Mouse (Mus musculus): ENCODE measurements around the gene Tgds.
A peak's percentile ranks its signal among the peaks of the same experiment; 100 is the strongest.
"Not testable (repeated sequence)": the region's sequence is repeated elsewhere in the genome, so short reads cannot be mapped to it uniquely, and the experiment has no call there.

Gene Tgds

GRCm38 (mm10) chr14:118136744-118137452, 4.3 kb upstream of the Tgds start, which contains the start of gene Gpr180:
Gpr180 (plus strand) TSS chr14:118137158.
- peak; percentile 68 to 82 for DNase-seq (ENCODE audit: low read depth in 1 of 2, low spot score in 2 of 2)

- DNase-seq (ENCODE audit: low read depth in 1 of 2, low spot score in 2 of 2) = no peak
These were observed 469 bp downstream of the Tgds start for GRCm38 (mm10) chr14:118131931-118132641.

GRCm38 (mm10) chr14:118131472-118131871, 1.1 kb downstream of the Tgds start:
- no peak for DNase-seq (ENCODE audit: low read depth in 1 of 2, low spot score in 2 of 2)

GRCm38 (mm10) chr14:118126301-118126700, 6.3 kb downstream of the Tgds start:
- no peak for DNase-seq (ENCODE audit: low read depth in 1 of 2, low spot score in 2 of 2)

GRCm38 (mm10) chr14:118124771-118125170, 7.8 kb downstream of the Tgds start:
- DNase-seq (ENCODE audit: low read depth in 1 of 2, low spot score in 2 of 2) = no peak

GRCm38 (mm10) chr14:118124129-118124528, 8.4 kb downstream of the Tgds start:
- DNase-seq (ENCODE audit: low read depth in 1 of 2, low spot score in 2 of 2) = no peak

GRCm38 (mm10) chr14:118113116-118113515, 19.4 kb downstream of the Tgds start:
- DNase-seq (ENCODE audit: low read depth in 1 of 2, low spot score in 2 of 2) = no peak

GRCm38 (mm10) chr14:118107479-118107878, 25.1 kb downstream of the Tgds start:
- not testable (repeated sequence) for DNase-seq (ENCODE audit: low read depth in 1 of 2, low spot score in 2 of 2)

- DNase-seq (ENCODE audit: low read depth in 1 of 2, low spot score in 2 of 2) = no peak
These were observed 31.1 kb downstream of the Tgds start for GRCm38 (mm10) chr14:118101227-118101990.

- no peak for DNase-seq (ENCODE audit: low read depth in 1 of 2, low spot score in 2 of 2)
These were observed 34.3 kb downstream of the Tgds start for GRCm38 (mm10) chr14:118098265-118098664.

- DNase-seq (ENCODE audit: low read depth in 1 of 2, low spot score in 2 of 2) = no peak
These were observed 42.7 kb downstream of the Tgds start for GRCm38 (mm10) chr14:118089806-118090392.

- peak; percentile 69 to 87 for DNase-seq (ENCODE audit: low read depth in 1 of 2, low spot score in 2 of 2)
These were observed 43.2 kb downstream of the Tgds start for GRCm38 (mm10) chr14:118089215-118089805.

- DNase-seq (ENCODE audit: low read depth in 1 of 2, low spot score in 2 of 2) = no peak
These were observed 43.9 kb downstream of the Tgds start for GRCm38 (mm10) chr14:118088437-118089207.

- no peak for DNase-seq (ENCODE audit: low read depth in 1 of 2, low spot score in 2 of 2)
These were observed 46.1 kb downstream of the Tgds start for GRCm38 (mm10) chr14:118086271-118087035.

GRCm38 (mm10) chr14:118083851-118084250, 48.7 kb downstream of the Tgds start:
- DNase-seq (ENCODE audit: low read depth in 1 of 2, low spot score in 2 of 2) = no peak

GRCm38 (mm10) chr14:118080606-118081005, 51.9 kb downstream of the Tgds start:
- DNase-seq (ENCODE audit: low read depth in 1 of 2, low spot score in 2 of 2) = no peak

- DNase-seq (ENCODE audit: low read depth in 1 of 2, low spot score in 2 of 2) = no peak
These were observed 62.5 kb downstream of the Tgds start for GRCm38 (mm10) chr14:118070100-118070499.

- no peak for DNase-seq (ENCODE audit: low read depth in 1 of 2, low spot score in 2 of 2)
These were observed 63.0 kb downstream of the Tgds start for GRCm38 (mm10) chr14:118069439-118070079.
